Mouse (Mus musculus) small intestine, adult 10 weeks (tissue): ENCODE results near the gene Csgalnact2. TPM values are rescaled to one million over a fixed set of nuclear protein-coding genes. Genes with fewer than 3 reads are reported as not detected.

Experiments
- polyA plus RNA-seq: library from polyadenylated mRNA; stranded (reverse); fragments of 350-450 nt; fragmentation: Illumina TruSeq; extraction: RNeasy Lipid Tissue Mini Kit (QIAGEN cat#74804); gene quantifications from one replicate; pipeline ENCODE4 v1.2.3, GENCODE M21; 2014; ENCODE audit warnings: low replicate concordance

The Csgalnact2 gene
- 19.3 TPM for polyA plus RNA-seq

GRCm38 (mm10) chr6:118138731-118139709 is at the start of gene Csgalnact2:
Gene Csgalnact2, minus strand, starts transcription at chr6:118139140.

Other genes with a start within 250 kb of the Csgalnact2 start
- 573 TPM for gene Hnrnpf, start 238.8 kb downstream of the Csgalnact2 start, polyA plus RNA-seq
- gene Fxyd4, start 201.4 kb downstream of the Csgalnact2 start, polyA plus RNA-seq = not detected
- gene Rasgef1a, start 127.7 kb downstream of the Csgalnact2 start, polyA plus RNA-seq = 0.30 TPM
- gene Ret, start 58.6 kb upstream of the Csgalnact2 start, polyA plus RNA-seq = 3.0 TPM